Mouse (Mus musculus): ENCODE data around the gene Cdkn2d. TPM values are rescaled to one million over a fixed set of nuclear protein-coding genes. Genes with fewer than 3 reads are reported as not detected.
A peak's percentile ranks its signal among the peaks of the same experiment; 100 is the strongest.
"Not testable (repeated sequence)": the region's sequence is repeated elsewhere in the genome, so short reads cannot be mapped to it uniquely, and the experiment has no call there.

Gene Cdkn2d
- total RNA-seq, 2 experiments from 2014 or later: 151 to 305 TPM

- peak; percentile 36 for ATAC-seq (replicated peaks; ENCODE audit: low FRiP score, poor library complexity, severe bottlenecking)
These were observed 29.0 kb upstream of the Cdkn2d start for GRCm38 (mm10) chr9:21320280-21320618.

DNA sequence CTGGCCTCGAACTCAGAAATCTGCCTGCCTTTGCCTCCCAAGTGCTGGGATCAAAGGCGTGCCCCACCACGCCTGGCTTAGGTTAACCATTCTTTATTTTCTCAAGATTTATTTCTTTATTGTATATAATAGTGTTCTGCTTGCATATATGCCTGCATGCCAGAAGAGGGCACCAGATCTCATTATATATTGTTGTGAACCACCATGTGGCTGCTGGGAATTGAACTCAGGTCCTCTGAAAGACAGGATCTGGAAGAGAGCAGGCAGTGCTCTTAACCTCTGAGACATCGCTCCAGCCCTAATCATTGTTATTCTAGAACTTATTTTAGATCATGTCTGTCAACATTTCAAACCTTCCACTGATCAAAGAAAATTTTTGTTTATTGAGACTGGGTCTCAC lies 28.3 kb upstream of the Cdkn2d start:
- no peak for ATAC-seq (replicated peaks; ENCODE audit: low FRiP score, poor library complexity, severe bottlenecking)

- ATAC-seq (replicated peaks; ENCODE audit: low FRiP score, poor library complexity, severe bottlenecking): no peak
These were observed 27.6 kb upstream of the Cdkn2d start for GRCm38 (mm10) chr9:21318792-21319191.

GRCm38 (mm10) chr9:21316696-21317095 lies 25.5 kb upstream of the Cdkn2d start:
- no peak for ATAC-seq (replicated peaks; ENCODE audit: low FRiP score, poor library complexity, severe bottlenecking)

DNA sequence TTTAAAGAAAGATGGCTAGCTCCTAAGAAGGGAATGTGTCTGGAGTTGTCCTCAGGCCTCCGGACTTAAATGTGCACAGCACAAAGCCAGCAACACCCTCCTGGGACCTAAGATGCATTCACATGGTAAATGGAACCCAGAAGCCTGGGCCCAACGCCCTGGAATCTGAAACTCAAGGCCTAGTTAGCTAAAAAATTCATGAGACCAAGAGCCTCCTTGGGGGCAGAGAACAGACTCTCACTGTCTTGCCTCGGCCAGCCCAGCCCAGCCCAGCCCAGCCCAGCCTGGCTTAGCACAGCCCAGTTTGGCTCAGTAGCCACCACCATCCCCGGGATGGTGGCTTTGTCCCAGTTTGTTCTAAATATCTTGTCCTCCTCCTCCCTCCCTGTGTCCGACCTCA lies 24.2 kb upstream of the Cdkn2d start:
- ATAC-seq (replicated peaks; ENCODE audit: low FRiP score, poor library complexity, severe bottlenecking): no peak

- peak; percentile 46; the same call in 1 of the 2 replicates for ATAC-seq (replicated peaks; ENCODE audit: low FRiP score, poor library complexity, severe bottlenecking)
These were observed 23.3 kb upstream of the Cdkn2d start for GRCm38 (mm10) chr9:21314367-21315140.

DNA sequence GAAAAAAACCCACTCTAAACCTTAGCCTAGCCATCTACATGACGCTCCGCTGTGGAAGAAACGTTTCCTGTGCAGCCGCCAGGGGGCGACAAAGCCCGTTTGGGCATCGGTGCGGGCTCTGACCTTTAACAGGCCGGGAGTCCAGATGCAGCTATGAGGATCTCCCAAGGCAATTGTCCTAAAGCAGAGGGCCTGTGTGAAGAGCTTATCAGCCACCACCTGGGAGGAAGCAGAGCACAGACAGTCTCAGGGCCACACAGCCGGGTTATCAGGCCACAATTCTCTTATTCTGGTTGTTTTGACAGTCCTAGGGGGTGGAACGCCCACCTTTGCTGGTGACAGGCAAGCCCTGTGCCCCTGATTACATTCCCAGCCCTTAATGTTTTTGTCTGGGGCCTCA lies 22.2 kb upstream of the Cdkn2d start:
- peak; percentile 86 for ATAC-seq (replicated peaks; ENCODE audit: low FRiP score, poor library complexity, severe bottlenecking)

DNA sequence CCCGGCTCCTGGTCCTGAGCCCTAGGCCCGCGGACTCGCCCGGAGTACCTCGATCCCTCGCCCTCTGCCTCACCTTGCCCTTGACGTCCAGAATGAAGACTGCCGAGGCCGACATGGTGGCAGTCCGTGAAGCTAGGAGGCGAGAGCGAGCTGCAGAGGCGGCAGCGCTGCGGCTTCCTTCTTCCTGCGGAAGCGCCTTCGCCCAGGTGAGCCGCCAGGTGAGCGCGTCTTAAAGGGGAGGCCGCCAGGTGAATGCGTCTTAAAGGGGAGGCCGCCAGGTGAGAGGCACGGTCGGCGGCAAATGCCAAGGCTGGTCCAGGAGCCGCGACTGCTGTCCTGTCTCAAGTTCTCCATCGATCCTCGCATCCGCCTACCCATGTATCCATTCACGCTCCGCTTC lies 20.9 kb upstream of the Cdkn2d start, which contains the start of gene Ap1m2:
TSS of gene Ap1m2 (minus strand) at position 204 of the 400 bp plus-strand sequence.
- no peak for ATAC-seq (replicated peaks; ENCODE audit: low FRiP score, poor library complexity, severe bottlenecking)

DNA sequence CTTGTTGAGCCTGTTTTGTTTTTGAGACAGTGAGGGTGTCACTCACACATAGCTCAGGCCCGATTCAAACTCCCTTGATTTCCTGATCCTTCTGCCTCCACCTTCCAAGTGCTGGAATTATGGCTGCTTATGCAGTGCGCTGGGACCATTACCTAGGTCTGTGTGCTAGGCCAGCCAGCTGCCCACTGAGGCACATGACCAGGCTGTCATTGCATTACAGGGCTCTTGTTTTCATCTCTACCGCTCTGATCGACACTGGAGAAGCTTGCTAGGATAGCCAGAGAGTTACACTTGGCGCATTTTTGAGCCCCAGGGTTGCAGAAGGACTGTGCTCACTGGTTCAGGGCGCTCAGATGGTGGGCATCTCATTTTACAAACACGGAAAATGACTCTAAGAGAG lies 20.5 kb upstream of the Cdkn2d start:
- no peak for ATAC-seq (replicated peaks; ENCODE audit: low FRiP score, poor library complexity, severe bottlenecking)

DNA sequence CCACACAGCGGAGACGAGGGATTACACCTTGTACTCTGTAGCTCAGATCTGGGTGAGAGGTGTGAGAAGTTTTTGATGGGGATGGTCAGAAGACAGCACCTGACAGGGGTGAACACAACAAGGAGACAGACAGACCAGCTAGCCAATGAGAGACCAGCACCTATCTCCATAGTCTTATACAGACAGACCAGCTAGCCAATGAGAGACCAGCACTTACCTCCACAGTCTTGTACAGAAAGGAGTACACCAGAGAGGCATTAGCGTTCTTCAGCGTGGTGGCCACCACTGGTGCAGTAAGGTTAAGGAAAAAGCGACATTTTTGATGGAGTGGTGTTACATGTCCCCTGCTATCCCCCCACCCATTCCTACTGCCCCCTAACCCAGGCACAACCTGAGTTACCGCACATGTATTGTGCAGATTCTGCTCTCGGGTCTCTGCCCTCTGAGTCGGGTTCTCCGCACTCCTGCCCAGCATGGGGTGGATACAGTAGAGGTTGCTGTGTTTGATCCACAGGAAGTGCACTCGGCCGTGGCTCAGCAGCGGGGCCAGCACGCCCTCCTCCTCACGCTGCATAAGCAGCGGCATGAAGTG lies 18.0 kb upstream of the Cdkn2d start:
- peak; percentile 77 for ATAC-seq (replicated peaks; ENCODE audit: low FRiP score, poor library complexity, severe bottlenecking)

DNA sequence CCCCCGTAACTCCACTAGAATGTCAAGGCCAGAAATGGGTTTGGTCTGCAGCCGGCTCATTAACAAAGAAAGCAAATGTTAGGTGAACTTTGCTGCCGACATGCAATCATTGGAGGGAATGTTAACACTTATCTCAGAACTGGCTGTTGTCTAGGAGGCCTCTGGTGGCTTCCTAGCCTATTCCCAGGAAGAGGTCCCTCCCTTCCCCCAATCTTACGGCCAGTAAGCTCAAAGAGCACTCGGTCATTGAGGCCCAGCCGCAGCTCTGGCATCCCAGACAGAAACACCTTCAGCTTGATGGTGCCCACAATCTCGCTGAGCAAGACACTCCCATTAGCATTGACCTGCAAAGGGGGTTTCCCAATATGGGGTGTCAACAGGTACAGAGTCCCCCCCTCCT lies 13.9 kb upstream of the Cdkn2d start:
- ATAC-seq (replicated peaks; ENCODE audit: low FRiP score, poor library complexity, severe bottlenecking): no peak

DNA sequence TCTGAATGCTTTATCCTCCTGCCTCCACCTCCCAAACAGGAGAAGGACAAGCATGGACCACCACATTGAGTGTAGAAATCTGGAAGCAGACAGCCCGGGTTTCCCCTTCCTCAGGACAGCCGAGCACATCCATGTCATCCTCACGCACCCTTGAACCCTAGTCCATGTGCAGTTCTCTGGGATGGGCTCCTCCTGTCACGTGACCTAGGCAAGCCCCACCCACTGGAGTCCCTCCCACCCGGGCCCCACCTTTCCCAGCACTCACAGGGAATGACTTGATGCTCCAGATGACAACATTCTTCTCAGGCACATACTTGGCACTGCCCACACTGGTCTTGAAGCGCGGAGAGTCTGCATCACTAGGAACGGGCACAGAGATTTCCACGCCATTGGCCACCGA lies 7.8 kb upstream of the Cdkn2d start:
- ATAC-seq (replicated peaks; ENCODE audit: low FRiP score, poor library complexity, severe bottlenecking): no peak

DNA sequence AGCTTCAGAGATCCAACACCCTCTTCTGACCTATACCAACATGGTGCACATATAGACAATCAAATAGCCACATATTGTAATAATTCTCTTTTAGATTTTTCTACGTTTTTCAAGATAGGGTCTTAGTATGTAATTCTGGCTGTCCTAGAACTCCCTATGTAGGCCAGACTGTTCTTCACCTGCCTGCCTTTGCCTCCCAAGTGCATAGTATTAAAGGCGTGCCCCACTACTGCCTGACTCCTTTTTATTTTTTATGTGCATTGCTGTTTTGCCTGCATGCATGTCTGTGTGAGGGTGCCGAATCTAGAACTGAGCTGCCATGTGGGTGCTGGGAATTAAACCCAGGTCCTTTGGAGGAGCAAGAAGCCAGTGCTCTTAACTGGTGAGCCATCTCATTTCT lies 1.1 kb upstream of the Cdkn2d start:
- ATAC-seq (replicated peaks; ENCODE audit: low FRiP score, poor library complexity, severe bottlenecking): no peak

DNA sequence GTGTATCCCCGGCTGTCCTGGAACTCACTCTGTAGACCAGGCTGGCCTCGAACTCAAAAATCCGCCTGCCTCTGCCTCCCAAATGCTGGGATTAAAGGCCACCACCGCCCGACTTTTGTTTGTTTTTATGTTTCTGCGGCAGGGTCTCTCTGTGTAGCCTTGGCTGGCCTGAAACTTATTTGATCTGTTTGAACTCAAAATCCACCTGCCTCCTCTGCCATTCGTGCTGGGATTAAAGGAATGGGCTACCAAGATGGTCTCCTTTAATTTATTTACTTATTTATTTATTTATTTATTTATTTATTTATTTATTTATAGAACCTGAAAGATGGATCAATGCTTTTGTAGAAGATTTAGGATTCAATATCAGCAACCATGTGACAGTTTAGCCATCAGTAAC lies 661 bp upstream of the Cdkn2d start:
- not testable (repeated sequence) for ATAC-seq (replicated peaks; ENCODE audit: low FRiP score, poor library complexity, severe bottlenecking)

- ATAC-seq (replicated peaks; ENCODE audit: low FRiP score, poor library complexity, severe bottlenecking): peak; percentile 2; the same call in 1 of the 2 replicates
These were observed 618 bp downstream of the Cdkn2d start for GRCm38 (mm10) chr9:21290589-21290988.

DNA sequence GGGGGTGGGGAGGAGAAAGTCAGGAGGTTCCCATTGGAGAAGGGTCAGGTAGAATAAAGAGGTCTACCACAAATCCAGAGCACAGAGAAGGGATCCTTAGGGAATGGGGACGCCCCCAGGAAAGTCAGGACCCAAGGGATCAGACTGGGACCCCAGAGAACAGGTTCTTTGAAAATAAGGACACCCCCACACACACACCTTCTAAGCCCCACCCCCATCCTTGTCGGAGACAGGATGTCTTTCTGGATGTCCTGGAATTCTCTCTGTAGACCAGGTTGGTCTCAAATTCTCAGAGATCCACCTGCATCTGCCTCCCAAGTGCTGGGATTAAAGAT lies 1.9 kb downstream of the Cdkn2d start:
- no peak for ATAC-seq (replicated peaks; ENCODE audit: low FRiP score, poor library complexity, severe bottlenecking)

DNA sequence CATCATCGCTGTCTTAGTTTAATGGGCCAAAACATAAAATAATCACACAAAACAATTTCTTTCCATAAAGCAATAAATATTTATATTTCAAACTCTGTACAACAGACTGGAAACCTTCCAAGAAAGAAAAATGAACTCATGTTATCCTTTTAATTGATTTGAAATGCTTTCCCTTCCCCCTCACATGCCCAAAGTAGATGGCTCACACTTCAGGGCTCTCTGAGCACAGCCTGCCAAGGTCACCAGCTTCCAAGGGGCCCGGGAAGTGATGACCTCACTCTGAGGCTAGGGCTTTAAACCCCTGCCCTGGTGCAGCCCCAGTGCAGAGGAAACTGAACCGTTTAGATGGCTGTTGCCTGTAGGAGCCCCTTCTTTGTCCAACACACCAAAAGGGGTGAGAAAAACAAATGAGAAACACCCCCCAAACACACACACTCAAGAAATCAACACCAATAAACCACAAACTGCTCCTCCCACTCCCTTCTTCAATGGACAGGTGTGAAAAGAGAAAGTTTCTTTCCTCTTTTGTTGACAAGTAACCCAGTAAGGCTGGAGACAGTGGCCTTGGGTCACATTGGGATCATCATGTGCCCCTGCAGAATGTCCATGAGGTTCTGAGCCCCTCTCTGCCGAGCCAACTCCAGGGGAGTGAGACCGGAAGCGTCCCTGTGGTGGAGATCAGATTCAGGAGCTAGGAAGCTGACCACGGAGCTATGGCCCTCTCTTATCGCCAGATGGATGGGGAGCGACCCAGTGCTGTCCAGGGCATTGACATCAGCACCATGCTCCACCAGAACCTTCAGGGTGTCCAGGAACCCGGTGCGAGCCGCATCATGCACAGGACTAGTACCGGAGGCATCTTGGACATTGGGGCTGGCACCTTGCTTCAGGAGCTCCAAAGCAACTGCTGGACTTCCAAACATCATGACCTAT lies 2.5 kb downstream of the Cdkn2d start:
- no peak for ATAC-seq (replicated peaks; ENCODE audit: low FRiP score, poor library complexity, severe bottlenecking)

DNA sequence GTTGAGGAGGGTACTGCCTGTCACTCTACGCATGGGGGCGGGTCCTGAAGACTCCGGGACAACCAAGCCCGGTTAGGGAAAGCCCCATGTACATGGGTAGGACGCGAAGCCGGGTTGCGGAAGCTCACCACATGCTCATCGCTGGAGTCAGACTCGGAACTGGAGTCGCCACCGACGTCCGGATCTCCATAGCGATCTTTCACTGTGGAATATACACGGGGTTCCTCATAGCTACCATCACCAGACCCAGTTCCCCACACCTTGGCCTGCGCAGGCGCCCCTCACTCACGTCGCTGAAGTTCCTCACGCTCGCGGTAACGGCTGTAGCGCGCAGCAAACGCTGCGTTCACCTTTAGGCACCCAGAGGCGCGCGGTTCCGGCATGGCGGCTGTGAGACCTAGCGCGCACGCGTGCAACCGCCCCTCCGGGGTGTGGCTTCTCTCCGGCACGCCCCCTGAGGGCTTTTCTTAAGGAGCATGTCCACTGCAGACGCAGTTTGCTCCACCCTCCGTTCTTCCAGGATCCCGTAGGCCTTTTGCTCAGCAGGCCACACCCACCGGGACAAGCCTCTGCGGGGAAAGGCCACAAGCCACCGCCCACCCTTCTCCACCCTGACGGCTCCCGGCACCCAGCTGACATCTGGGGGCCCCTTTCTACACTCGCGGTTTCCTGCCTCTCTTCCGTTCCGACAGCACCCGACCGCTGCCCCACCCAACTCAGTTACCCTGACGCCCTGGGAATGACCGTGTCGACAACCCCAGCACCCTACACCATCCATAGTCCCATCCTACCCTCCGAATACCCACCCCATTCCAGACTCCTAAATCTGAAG lies 3.4 kb downstream of the Cdkn2d start, which contains the start of gene Kri1:
TSS of gene Kri1 (minus strand) at position 399 of the 832 bp plus-strand sequence.
- ATAC-seq (replicated peaks; ENCODE audit: low FRiP score, poor library complexity, severe bottlenecking): peak; percentile 76

- ATAC-seq (replicated peaks; ENCODE audit: low FRiP score, poor library complexity, severe bottlenecking): no peak
These were observed 4.5 kb downstream of the Cdkn2d start for GRCm38 (mm10) chr9:21286753-21287152.

- ATAC-seq (replicated peaks; ENCODE audit: low FRiP score, poor library complexity, severe bottlenecking): no peak
These were observed 7.2 kb downstream of the Cdkn2d start for GRCm38 (mm10) chr9:21283994-21284393.
